Mouse (Mus musculus): ENCODE data around the gene Smurf2.

Smurf2 gene

DNA sequence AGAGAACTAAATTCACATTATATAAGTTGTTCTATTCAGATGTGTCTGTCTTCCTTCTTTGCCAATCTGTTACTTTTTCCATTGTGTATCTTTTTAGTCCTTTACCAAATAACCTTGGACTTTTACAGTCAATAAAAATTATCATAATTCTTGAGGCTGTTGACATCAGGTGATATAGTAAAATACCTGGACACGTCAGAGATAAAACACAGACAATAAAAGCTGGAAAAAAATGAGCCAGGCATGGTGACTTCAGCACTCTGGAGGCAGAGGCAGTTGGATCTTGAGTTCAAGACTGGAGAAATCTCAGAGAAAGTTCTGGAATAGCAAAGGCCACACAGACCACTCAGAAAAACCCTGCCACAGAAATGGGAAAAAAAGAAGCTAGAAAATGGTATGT is 13.3 kb downstream of the Smurf2 start:
- DNase-seq (ENCODE audit: low read depth, low spot score) = no peak

DNA sequence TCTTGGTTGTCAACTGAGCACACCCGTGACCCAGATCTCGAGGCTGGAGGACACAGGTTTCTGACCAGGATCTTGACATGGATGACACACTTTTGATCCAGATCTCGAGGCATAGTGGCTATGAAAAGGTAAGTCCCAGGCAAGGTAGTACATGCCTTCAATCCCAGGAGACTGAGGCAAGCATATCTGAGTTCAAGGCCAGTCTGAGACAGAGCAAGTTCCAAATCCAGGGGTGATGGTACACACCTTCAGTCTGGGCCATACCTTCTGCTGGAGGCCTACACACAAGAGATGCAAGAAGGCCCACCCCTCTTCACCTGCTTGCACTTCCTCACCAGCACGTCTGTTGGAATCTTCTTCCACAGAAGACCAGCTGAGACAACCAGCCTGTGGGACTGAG is 14.8 kb downstream of the Smurf2 start:
- DNase-seq (ENCODE audit: low read depth, low spot score) = no peak

DNA sequence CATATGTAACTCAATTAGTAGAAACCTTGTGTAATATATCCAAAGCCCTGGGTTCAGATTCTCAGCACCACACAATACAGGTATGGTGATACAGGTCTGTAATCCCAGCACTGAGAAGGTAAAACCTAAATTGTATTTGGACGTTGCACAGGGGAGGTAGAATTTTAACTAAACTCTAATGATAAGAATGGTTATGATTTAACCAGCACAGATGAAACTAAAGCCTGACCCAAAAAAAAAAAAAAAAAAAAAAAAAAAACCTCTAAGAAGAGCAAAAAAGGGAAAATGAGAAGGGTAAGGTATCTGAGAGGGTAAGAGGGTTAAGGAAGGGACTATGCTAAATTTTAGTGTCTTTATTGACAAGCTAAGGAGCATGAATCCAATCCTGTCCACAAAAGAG is 20.7 kb downstream of the Smurf2 start:
- DNase-seq (ENCODE audit: low read depth, low spot score) = no peak

GRCm38 (mm10) chr11:106896561-106897168 is 23.9 kb downstream of the Smurf2 start:
- DNase-seq (ENCODE audit: low read depth, low spot score) = no peak

- no peak for DNase-seq (ENCODE audit: low read depth, low spot score)
Measured at GRCm38 (mm10) chr11:106883656-106884055, 36.9 kb downstream of the Smurf2 start.

DNA sequence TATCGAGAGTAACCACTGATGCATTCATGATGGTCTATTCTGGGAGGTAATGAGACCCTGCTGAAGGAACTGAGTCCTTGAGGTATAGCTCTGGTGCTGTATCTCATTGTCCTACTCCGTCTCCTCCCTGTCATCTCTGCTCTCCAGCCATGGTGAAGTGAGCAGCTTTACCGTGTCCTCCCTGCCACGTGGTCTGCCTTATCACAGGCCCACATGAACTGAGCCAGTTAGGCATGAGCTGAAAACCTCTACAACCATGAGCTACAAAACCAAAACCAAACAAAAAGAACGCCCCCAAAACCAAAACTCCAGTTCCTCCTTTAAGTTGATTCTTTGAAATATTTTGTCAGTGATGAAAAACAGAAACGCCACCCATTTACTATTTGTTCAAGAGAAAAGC is 47.9 kb downstream of the Smurf2 start:
- DNase-seq (ENCODE audit: low read depth, low spot score) = no peak

DNA sequence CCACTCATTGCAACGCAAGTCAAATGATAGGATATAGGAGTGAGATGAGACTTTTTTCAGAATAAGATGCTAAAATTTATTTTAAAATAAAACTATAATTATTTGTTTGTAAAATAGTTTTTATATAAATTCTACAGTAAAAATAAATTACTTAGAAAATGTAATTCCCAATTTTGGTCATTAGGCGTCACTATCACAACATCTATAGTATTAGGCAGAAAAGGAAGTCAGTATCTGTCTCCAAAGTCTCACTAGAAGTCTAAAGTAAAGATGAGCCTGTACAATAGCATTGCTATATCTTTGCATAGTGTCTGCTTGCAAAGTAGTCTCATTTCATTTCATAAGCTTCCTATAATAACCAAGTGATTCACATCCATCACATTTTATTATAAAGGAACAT is 69.1 kb downstream of the Smurf2 start:
- DNase-seq (ENCODE audit: low read depth, low spot score) = no peak

- no peak for DNase-seq (ENCODE audit: low read depth, low spot score)
Measured at GRCm38 (mm10) chr11:106842002-106842401, 78.5 kb downstream of the Smurf2 start.

GRCm38 (mm10) chr11:106828079-106828478 is 92.4 kb downstream of the Smurf2 start:
- no peak for DNase-seq (ENCODE audit: low read depth, low spot score)

GRCm38 (mm10) chr11:106824403-106824802 is 96.1 kb downstream of the Smurf2 start:
- DNase-seq (ENCODE audit: low read depth, low spot score) = no peak

GRCm38 (mm10) chr11:106823741-106824140 is 96.8 kb downstream of the Smurf2 start:
- no peak for DNase-seq (ENCODE audit: low read depth, low spot score)

- DNase-seq (ENCODE audit: low read depth, low spot score) = no peak
Measured at GRCm38 (mm10) chr11:106822911-106823310, 97.6 kb downstream of the Smurf2 start.

GRCm38 (mm10) chr11:106822491-106822890 is 98.0 kb downstream of the Smurf2 start:
- DNase-seq (ENCODE audit: low read depth, low spot score) = no peak

GRCm38 (mm10) chr11:106821397-106821796 is 99.1 kb downstream of the Smurf2 start:
- no peak for DNase-seq (ENCODE audit: low read depth, low spot score)

DNA sequence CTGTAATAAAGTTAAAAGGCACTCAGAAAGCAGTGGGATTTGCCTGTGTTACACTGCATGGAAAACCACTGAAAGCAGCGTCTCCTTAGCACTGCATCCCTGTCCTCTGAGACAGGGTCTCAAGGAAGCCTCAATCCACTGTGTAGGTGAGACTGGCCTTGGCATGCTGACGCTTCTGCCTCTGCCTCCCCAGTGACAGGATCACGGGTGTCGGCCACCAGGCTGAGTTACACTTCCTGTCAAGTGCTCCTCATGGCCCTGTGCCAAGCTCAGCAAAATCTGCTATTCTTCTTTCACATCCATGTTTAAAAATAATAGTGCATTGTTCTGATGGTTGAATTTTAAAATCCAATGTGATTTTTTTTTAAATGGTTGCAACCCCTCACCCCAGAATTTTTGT is 99.5 kb downstream of the Smurf2 start:
- no peak for DNase-seq (ENCODE audit: low read depth, low spot score)

GRCm38 (mm10) chr11:106820252-106820651 is 100.3 kb downstream of the Smurf2 start:
- DNase-seq (ENCODE audit: low read depth, low spot score) = no peak

DNA sequence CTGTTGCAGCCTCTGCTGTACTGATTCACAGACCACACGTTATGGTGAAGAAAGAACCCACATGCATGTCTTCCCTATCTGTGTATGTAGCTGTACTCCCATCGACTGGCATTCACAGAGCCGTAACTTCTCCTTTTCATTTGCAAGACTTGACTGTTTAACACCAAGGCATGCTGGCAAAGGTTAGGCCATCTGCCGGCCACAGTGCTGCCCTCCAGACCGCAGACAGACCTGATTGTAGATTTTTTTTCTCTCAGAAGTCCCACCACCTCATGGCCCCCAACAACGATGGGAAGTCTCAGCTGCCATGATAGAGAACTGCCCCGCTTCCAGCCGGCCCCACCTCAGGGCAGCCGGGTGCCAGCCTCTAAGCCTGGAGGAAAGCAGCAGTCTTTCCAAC is 100.9 kb downstream of the Smurf2 start:
- no peak for DNase-seq (ENCODE audit: low read depth, low spot score)

DNA sequence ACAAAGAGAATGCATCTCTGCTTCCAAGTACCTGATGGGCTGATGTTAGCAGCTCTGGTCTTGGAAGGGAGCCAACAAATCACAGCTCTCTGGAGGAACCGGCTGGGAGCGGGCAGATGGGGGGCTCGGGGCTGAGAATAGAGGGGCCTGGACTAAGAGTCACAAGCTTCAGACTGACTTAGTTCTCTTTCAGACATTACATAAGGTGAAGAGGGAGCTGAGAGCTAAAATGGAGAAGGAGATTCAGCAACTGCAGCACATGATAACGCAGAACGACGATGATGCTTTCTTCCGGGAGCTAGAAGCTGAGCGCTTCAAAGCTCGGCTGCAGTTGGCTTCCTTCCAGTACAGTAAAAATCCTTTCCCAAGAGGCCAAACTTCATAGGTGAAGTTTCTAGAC is 102.2 kb downstream of the Smurf2 start:
- no peak for DNase-seq (ENCODE audit: low read depth, low spot score)

- DNase-seq (ENCODE audit: low read depth, low spot score) = no peak
Measured at GRCm38 (mm10) chr11:106817808-106818207, 102.7 kb downstream of the Smurf2 start.

DNA sequence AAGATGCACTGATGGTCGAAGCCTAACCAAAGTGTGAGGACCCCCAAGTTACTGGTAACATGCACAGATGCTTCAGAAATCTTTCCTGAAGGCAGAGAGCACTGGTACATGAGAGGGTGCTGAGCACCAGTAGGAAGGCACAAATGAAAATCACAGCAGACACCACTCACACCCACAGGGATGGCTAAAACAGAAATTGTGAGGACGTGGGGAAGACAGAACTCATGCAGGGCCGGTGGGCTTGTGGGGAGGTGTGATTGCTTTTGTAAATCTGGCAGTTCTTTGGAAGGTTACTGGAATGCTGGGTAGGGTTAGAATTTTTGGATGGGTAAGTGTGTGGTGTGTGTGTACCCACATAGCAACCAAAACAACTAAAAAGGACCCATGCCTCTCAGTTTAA is 103.4 kb downstream of the Smurf2 start:
- DNase-seq (ENCODE audit: low read depth, low spot score) = no peak

- DNase-seq (ENCODE audit: low read depth, low spot score) = no peak
Measured at GRCm38 (mm10) chr11:106816316-106816715, 104.2 kb downstream of the Smurf2 start.

- DNase-seq (ENCODE audit: low read depth, low spot score) = no peak
Measured at GRCm38 (mm10) chr11:106815761-106816160, 104.8 kb downstream of the Smurf2 start.

DNA sequence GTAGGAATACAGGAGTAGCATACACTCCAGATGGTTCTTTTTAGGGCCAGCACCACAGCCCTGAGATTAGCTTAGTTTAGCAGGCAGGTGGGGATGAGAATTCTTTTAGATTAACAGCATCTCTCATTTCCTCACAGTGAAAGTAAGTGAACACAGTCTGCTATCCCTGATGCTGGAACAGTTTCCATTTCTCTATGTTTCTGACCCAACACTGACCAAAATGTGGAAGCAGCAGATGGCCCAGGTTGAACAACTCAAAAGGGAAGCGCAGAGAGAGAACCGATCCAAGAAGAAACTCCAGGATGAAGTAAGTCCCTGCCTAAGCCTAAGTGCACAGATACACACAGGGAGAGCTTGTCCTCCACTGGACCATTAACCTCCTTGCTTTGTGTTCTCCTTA is 105.2 kb downstream of the Smurf2 start:
- no peak for DNase-seq (ENCODE audit: low read depth, low spot score)

GRCm38 (mm10) chr11:106814601-106815320 is 105.8 kb downstream of the Smurf2 start:
- DNase-seq (ENCODE audit: low read depth, low spot score) = no peak
